Mouse (Mus musculus): ENCODE data around the gene Nin. TPM values are rescaled to one million over a fixed set of nuclear protein-coding genes. Genes with fewer than 3 reads are reported as not detected.
"Not testable (repeated sequence)": the region's sequence is repeated elsewhere in the genome, so short reads cannot be mapped to it uniquely, and the experiment has no call there.

Gene Nin
- 10 to 100 TPM; 61.9 to 79.5 TPM for total RNA-seq (2021)
- long read RNA-seq, experiment 1, full-length matches to known transcripts: 1 of 19 reads
- long read RNA-seq, experiment 1, partial matches to known transcripts: 3 of 19 reads
- long read RNA-seq, experiment 1, other reads (novel, unspliced or antisense): 15 of 19 reads
- long read RNA-seq, experiment 2, partial matches to known transcripts: 6 of 26 reads
- long read RNA-seq, experiment 2, other reads (novel, unspliced or antisense): 20 of 26 reads

GRCm38 (mm10) chr12:70113351-70113750 is at the start of gene Nin:
Nin (minus strand) TSS chr12:70113717.
- Histone ChIP-seq H3K27ac (peak within 1 kb of the TSS; percentile 97), H3K4me3 (peak within 1 kb of the TSS; percentile 73)
- no peak for DNase-seq (ENCODE audit: low spot score in 2 of 2)

GRCm38 (mm10) chr12:70161057-70161456 is 47.5 kb upstream of the Nin start:
- Histone ChIP-seq H3K4me3 (no peak overlapping the region), H3K27ac (no peak overlapping the region)
- DNase-seq (ENCODE audit: low spot score in 2 of 2): no peak
- no peak for TF ChIP-seq CTCF (conservative IDR thresholded peaks at IDR 0.05)

More at GRCm38 (mm10) chr12:70113351-70113750, at the start of gene Nin:
- no peak for TF ChIP-seq CTCF (conservative IDR thresholded peaks at IDR 0.05)

GRCm38 (mm10) chr12:70157292-70158066 is 44.0 kb upstream of the Nin start:
- Histone ChIP-seq H3K27ac (no peak overlapping the region), H3K4me3 (no peak overlapping the region)
- no peak for TF ChIP-seq CTCF (conservative IDR thresholded peaks at IDR 0.05)
- no peak for DNase-seq (ENCODE audit: low spot score in 2 of 2)

GRCm38 (mm10) chr12:70156222-70156621 is 42.7 kb upstream of the Nin start:
- H3K27ac ChIP-seq: no peak overlapping the region
- no peak for DNase-seq (ENCODE audit: low spot score in 2 of 2)
- no peak for TF ChIP-seq CTCF (conservative IDR thresholded peaks at IDR 0.05)
- no peak overlapping the region for H3K4me3 ChIP-seq

- no peak for TF ChIP-seq CTCF (conservative IDR thresholded peaks at IDR 0.05)
- DNase-seq (ENCODE audit: low spot score in 2 of 2): no peak
- Histone ChIP-seq H3K27ac (no peak within 1 kb of the TSS), H3K4me3 (no peak within 1 kb of the TSS)
Measured at GRCm38 (mm10) chr12:70153842-70154241, 40.3 kb upstream of the Nin start, which contains the start of gene Abhd12b. Abhd12b (plus strand) TSS chr12:70154142.

GRCm38 (mm10) chr12:70148631-70149265 is 35.2 kb upstream of the Nin start:
- Histone ChIP-seq H3K27ac (no peak overlapping the region), H3K4me3 (peak overlapping the region; percentile 51)

GRCm38 (mm10) chr12:70147986-70148630 is 34.6 kb upstream of the Nin start:
- no peak for TF ChIP-seq CTCF (conservative IDR thresholded peaks at IDR 0.05)
- DNase-seq (ENCODE audit: low spot score in 2 of 2): no peak
- no peak overlapping the region for H3K27ac ChIP-seq
- peak overlapping the region; percentile 51 for H3K4me3 ChIP-seq

More at GRCm38 (mm10) chr12:70148631-70149265, 35.2 kb upstream of the Nin start:
- no peak for DNase-seq (ENCODE audit: low spot score in 2 of 2)
- TF ChIP-seq CTCF (conservative IDR thresholded peaks at IDR 0.05): no peak

- no peak for TF ChIP-seq CTCF (conservative IDR thresholded peaks at IDR 0.05)
- H3K27ac ChIP-seq: no peak overlapping the region
- DNase-seq (ENCODE audit: low spot score in 2 of 2): no peak
- no peak overlapping the region for H3K4me3 ChIP-seq
Measured at GRCm38 (mm10) chr12:70145586-70145985, 32.1 kb upstream of the Nin start.

- DNase-seq (ENCODE audit: low spot score in 2 of 2): peak; percentile 63 to 77
- TF ChIP-seq CTCF (conservative IDR thresholded peaks at IDR 0.05): peak; percentile 84
- peak overlapping the region; percentile 55; the same call in 1 of the 2 replicates for H3K27ac ChIP-seq
- no peak overlapping the region for H3K4me3 ChIP-seq
Measured at GRCm38 (mm10) chr12:70144637-70145448, 31.3 kb upstream of the Nin start.

GRCm38 (mm10) chr12:70144106-70144587 is 30.6 kb upstream of the Nin start:
- not testable (repeated sequence) for H3K27ac ChIP-seq; DNase-seq (ENCODE audit: low spot score in 2 of 2); H3K4me3 ChIP-seq

GRCm38 (mm10) chr12:70140993-70141576 is 27.6 kb upstream of the Nin start:
- no peak for TF ChIP-seq CTCF (conservative IDR thresholded peaks at IDR 0.05)

More at GRCm38 (mm10) chr12:70140993-70141576, 27.6 kb upstream of the Nin start:
- Histone ChIP-seq H3K4me3 (no peak overlapping the region), H3K27ac (no peak overlapping the region)
- DNase-seq (ENCODE audit: low spot score in 2 of 2): no peak
